Mouse (Mus musculus) thymus, adult 2 months (tissue): ENCODE data around the gene Gm17409.

Source experiments
- CTCF ChIP-seq: fragments of 200-500 bp; IDR thresholded peaks from 2 replicates; pipeline ENCODE4 v1.5.1; 2012; ENCODE audit warnings: mild to moderate bottlenecking, control low read depth, low read length, moderate library complexity, borderline replicate concordance; ENCODE audit not compliant: control insufficient read depth, poor library complexity, insufficient read depth; ENCODE audit errors: extremely low read depth
- POLR2A ChIP-seq: fragments of 200-500 bp; IDR thresholded peaks from 2 replicates; pipeline ENCODE4 v1.6.1; 2012; ENCODE audit warnings: mild to moderate bottlenecking, low read length, control low read depth, moderate library complexity; ENCODE audit not compliant: control insufficient read depth, poor library complexity, insufficient read depth; ENCODE audit errors: extremely low read depth

DNA sequence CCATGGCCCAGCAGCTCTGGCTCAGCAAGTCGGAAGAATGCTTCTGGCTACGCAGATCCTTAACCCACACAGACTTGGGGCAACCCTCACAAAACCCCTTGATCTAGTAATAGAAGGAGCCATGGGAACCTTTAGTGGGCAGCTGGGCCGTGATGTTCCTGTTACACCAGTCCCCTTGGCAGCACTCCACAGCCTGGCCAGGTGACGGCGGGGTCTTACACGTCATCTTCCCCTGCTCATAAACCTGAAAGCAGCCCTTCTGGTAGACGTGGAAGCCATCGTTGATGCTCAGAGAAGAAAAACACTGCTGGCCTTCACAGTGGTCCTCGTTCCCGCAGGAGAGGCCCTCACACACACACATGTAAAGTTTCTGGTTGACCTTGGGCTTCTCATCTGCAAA lies 9.6 kb downstream of the Gm17409 start:
- TF ChIP-seq CTCF (no peak), POLR2A (no peak)
